Mouse (Mus musculus): ENCODE results near the gene Fem1b. TPM values are rescaled to one million over a fixed set of nuclear protein-coding genes. Genes with fewer than 3 reads are reported as not detected.
"Not testable (repeated sequence)": the region's sequence is repeated elsewhere in the genome, so short reads cannot be mapped to it uniquely, and the experiment has no call there.

Fem1b gene
- 54.5 and 61.0 TPM in 2 replicates for total RNA-seq (2017)

- ATAC-seq (replicated peaks in 1 of 2; ENCODE audit: insufficient read depth in 1 of 2, low FRiP score in 2 of 2, low TSS enrichment in 1 of 2, low read depth in 1 of 2, poor library complexity in 2 of 2, severe bottlenecking in 2 of 2): peak; percentile 89 to 91
Measured at GRCm38 (mm10) chr9:62811516-62812121, at the start of gene Fem1b. Gene Fem1b (minus strand): TSS chr9:62811934.

- ATAC-seq (replicated peaks in 1 of 2; ENCODE audit: insufficient read depth in 1 of 2, low FRiP score in 2 of 2, low TSS enrichment in 1 of 2, low read depth in 1 of 2, poor library complexity in 2 of 2, severe bottlenecking in 2 of 2): no peak
Measured at GRCm38 (mm10) chr9:62860866-62861265, 49.1 kb upstream of the Fem1b start.

GRCm38 (mm10) chr9:62860102-62860501 is 48.4 kb upstream of the Fem1b start:
- not testable (repeated sequence) for ATAC-seq (replicated peaks in 1 of 2; ENCODE audit: insufficient read depth in 1 of 2, low FRiP score in 2 of 2, low TSS enrichment in 1 of 2, low read depth in 1 of 2, poor library complexity in 2 of 2, severe bottlenecking in 2 of 2)

DNA sequence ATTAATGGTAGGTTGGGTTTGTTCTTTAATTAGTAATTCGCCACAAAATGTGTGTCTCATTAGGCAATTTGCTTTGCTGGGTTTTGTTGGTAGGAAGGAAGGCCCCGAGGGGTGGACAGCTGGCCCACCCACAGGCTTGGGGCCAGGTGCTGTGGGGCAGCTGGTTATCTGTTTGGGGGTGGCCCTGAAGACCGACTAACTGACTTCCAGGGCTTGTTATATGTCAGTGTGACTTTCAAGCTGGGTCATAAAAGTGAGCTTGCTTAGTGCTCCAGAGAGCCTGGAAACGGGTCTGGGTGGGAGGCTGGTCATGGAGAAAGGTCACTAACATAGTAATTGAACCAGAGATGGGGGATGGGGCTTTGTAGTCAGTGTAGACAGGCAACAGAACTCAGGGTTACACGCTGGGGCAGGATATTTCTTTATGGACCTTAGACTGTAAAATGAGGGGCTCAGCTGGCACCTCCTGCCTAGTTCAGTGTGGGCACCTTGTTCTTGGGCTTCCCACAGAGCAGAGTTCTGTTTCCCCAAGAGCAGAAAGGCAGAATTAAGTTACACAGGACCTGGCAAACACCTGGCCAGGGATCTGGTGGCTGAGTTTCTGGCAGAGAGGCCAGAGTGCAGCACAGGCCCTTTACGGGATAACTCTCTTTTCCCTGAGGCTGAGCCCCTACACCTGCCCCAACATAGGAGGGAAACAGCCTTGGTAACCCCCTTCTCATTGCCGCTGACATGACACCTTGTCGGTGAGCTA is 46.7 kb upstream of the Fem1b start:
- ATAC-seq (replicated peaks in 1 of 2; ENCODE audit: insufficient read depth in 1 of 2, low FRiP score in 2 of 2, low TSS enrichment in 1 of 2, low read depth in 1 of 2, poor library complexity in 2 of 2, severe bottlenecking in 2 of 2): no peak

GRCm38 (mm10) chr9:62857719-62858261 is 46.1 kb upstream of the Fem1b start, which contains the start of gene Calml4:
Gene Calml4 (plus strand): TSS chr9:62858080.
- peak; percentile 70 to 77 for ATAC-seq (replicated peaks in 1 of 2; ENCODE audit: insufficient read depth in 1 of 2, low FRiP score in 2 of 2, low TSS enrichment in 1 of 2, low read depth in 1 of 2, poor library complexity in 2 of 2, severe bottlenecking in 2 of 2)

DNA sequence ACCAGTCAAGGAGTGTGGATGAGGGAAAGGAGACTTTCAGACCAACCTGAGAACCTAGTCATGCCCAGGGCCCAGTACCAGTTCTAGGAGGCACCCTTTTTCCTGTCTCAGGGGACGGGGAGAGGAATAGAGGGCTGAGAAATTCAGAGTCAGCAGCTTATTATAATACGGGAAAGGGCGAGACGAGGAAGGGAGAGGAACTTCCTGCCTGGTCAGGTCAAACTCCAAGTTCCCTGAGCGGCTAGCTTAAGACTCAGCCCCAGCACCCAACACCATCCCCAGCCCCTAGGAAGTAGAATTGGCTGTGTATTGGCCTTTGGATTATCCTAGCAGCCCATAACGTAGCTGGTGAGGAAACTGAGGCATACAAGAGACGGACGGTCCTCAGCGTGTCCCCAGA is 45.5 kb upstream of the Fem1b start:
- ATAC-seq (replicated peaks in 1 of 2; ENCODE audit: insufficient read depth in 1 of 2, low FRiP score in 2 of 2, low TSS enrichment in 1 of 2, low read depth in 1 of 2, poor library complexity in 2 of 2, severe bottlenecking in 2 of 2): no peak

DNA sequence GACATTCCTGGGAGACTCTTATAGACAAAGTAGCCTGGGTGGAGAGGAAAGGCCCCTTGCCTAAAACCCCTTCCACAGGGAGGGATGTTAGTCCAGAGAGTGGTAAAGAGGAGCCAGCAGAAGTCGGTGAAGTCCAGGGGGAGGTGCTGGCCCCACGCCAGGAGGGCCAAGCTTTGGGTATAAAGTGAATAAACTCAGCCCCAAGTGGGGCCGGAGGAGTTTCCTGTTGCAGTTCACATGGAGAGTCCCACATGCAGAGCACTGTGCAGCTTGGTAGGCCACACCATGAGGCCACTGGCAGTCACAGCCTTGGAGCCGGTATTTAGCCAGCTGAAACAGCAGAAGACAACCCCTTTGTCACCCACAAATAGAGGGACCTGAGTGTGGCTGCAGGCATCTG is 42.7 kb upstream of the Fem1b start:
- ATAC-seq (replicated peaks in 1 of 2; ENCODE audit: insufficient read depth in 1 of 2, low FRiP score in 2 of 2, low TSS enrichment in 1 of 2, low read depth in 1 of 2, poor library complexity in 2 of 2, severe bottlenecking in 2 of 2): no peak

DNA sequence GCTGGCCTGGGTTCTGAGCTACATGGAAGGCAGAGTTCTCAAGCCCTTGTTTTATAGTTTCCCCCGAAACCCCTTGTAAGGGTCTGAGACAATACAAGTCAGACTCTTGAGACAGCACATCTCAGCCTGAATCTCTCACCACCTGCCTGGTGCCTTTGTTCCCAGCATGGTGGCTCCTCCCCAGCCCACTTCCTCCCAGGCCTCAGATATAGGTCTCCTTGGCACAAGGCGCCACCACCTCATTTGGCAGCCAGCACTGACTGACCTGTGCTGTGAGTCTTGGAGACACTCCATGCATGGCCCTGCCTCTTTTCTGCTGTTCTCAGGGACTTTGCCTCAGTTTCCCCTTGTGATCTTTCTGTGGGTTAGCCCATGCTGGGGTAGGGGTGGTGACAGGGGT is 39.8 kb upstream of the Fem1b start:
- no peak for ATAC-seq (replicated peaks in 1 of 2; ENCODE audit: insufficient read depth in 1 of 2, low FRiP score in 2 of 2, low TSS enrichment in 1 of 2, low read depth in 1 of 2, poor library complexity in 2 of 2, severe bottlenecking in 2 of 2)

- no peak for ATAC-seq (replicated peaks in 1 of 2; ENCODE audit: insufficient read depth in 1 of 2, low FRiP score in 2 of 2, low TSS enrichment in 1 of 2, low read depth in 1 of 2, poor library complexity in 2 of 2, severe bottlenecking in 2 of 2)
Measured at GRCm38 (mm10) chr9:62848641-62849040, 36.9 kb upstream of the Fem1b start.

DNA sequence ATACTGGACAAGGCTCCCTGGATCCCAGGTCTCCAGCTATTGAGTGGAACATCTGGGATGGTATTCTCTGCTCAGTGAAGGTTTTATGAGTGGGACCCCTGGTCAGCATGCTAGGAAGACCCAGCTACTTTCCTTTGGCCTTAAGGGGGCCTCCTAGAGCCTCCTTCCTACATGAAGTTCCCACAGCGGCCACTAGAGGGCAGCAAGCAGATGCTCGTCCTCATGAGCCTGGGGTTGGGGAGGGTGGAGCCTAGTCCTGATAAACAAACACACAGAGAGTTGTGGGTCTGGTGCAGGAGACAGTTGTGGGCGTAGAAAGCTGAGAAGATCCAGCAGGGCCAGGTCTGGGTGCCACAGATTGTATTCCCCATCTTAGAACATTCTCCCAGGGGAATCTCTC is 36.0 kb upstream of the Fem1b start:
- peak; percentile 86 for ATAC-seq (replicated peaks in 1 of 2; ENCODE audit: insufficient read depth in 1 of 2, low FRiP score in 2 of 2, low TSS enrichment in 1 of 2, low read depth in 1 of 2, poor library complexity in 2 of 2, severe bottlenecking in 2 of 2)

DNA sequence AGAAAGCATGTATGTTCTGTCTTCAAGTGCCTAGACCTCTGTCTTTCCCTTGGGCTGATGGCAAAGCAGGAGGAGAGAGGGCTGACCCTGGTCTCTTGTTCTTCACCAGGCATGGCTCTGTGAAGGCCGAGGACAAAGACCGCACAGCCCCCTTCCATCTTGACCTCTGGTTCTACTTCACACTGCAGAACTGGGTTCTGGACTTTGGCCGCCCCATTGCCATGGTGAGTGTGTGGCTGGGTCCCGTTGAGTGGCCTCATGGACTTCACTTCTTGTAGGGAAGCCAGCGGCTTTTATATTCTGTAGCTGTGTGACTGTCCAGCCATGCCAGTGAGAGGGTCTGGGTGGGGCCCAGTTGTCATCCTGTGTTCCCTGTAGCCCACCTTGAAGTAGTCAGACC is 32.7 kb upstream of the Fem1b start:
- ATAC-seq (replicated peaks in 1 of 2; ENCODE audit: insufficient read depth in 1 of 2, low FRiP score in 2 of 2, low TSS enrichment in 1 of 2, low read depth in 1 of 2, poor library complexity in 2 of 2, severe bottlenecking in 2 of 2): no peak

- ATAC-seq (replicated peaks in 1 of 2; ENCODE audit: insufficient read depth in 1 of 2, low FRiP score in 2 of 2, low TSS enrichment in 1 of 2, low read depth in 1 of 2, poor library complexity in 2 of 2, severe bottlenecking in 2 of 2): no peak
Measured at GRCm38 (mm10) chr9:62843356-62844024, 31.8 kb upstream of the Fem1b start.

- ATAC-seq (replicated peaks in 1 of 2; ENCODE audit: insufficient read depth in 1 of 2, low FRiP score in 2 of 2, low TSS enrichment in 1 of 2, low read depth in 1 of 2, poor library complexity in 2 of 2, severe bottlenecking in 2 of 2): 0 out of 4 replicates have a peak, but pooled peaks of 1 of the 2 experiments have one; percentile 5
Measured at GRCm38 (mm10) chr9:62839172-62839770, 27.5 kb upstream of the Fem1b start.

DNA sequence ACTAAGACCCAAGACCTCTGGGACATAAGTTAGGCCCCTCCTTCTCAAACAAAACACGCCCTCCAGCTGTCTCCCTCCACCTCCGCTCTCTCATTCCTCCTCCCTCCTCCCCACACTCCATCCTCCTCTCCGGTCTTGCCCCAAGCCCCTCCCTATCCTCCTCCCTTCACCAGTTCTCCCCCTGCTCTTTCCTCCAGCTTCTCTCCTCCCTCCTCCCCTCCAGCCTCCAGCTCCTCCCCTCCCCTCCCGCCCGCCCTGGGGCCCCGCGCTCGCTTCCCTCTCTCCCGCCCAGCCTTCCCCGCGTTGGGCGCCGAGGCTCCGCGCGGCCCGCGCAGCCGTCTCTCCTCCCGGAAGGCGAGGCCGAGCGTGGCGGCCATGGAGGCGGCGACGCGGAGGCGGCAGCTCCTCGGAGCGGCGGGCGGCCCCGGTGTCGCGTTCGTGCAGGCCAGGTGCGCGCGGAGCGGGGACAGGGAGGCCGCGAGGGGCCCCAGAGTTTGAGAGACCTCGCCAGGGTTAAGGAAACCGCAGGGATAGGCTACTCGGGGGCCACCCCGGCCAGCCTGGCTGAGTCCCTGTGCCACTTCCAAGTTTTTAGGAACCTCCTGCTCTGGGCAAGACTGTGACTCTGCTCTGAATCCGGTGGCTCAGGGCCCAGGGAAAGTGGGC is 26.9 kb upstream of the Fem1b start, which contains the start of gene Cln6:
TSS of gene Cln6 (plus strand) at position 280 of the 666 bp plus-strand sequence.
- peak; percentile 89 to 90 for ATAC-seq (replicated peaks in 1 of 2; ENCODE audit: insufficient read depth in 1 of 2, low FRiP score in 2 of 2, low TSS enrichment in 1 of 2, low read depth in 1 of 2, poor library complexity in 2 of 2, severe bottlenecking in 2 of 2)

GRCm38 (mm10) chr9:62838146-62838505 is 26.4 kb upstream of the Fem1b start:
- ATAC-seq (replicated peaks in 1 of 2; ENCODE audit: insufficient read depth in 1 of 2, low FRiP score in 2 of 2, low TSS enrichment in 1 of 2, low read depth in 1 of 2, poor library complexity in 2 of 2, severe bottlenecking in 2 of 2): peak in 1 of 2 experiments; percentile 12; a peak in 1 of 4 replicates

DNA sequence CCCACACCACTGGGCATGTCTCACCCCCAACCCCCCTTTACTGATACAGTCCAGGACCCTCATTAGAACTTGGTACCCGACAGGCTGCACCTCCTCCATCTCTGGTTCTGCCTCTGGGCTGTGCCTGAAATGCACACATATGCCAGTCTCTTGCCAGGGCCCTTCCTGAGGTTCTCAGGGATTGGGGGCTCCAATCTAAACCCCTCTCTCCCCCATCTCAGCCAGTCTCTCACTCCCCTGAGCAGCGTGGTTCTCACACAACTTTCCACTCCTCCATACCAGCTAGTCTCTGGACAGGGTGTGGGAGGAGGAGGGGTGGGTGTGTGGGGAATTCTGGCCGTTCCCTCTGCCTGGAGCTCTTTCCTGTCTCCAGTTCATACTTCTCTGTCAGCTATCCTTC is 25.9 kb upstream of the Fem1b start:
- no peak for ATAC-seq (replicated peaks in 1 of 2; ENCODE audit: insufficient read depth in 1 of 2, low FRiP score in 2 of 2, low TSS enrichment in 1 of 2, low read depth in 1 of 2, poor library complexity in 2 of 2, severe bottlenecking in 2 of 2)
